Mouse (Mus musculus) ES-E14 (cell line): Measurements from ENCODE around the gene Cog4. TPM values are rescaled to one million over a fixed set of nuclear protein-coding genes. Genes with fewer than 3 reads are reported as not detected.

Experiments used
- DNase-seq: peaks from one replicate; pipeline ENCODE4 v3.0.0-alpha.2; 2013; ENCODE audit warnings: low read depth, low spot score
- H3K27ac ChIP-seq: 2 replicates; pipeline ENCODE4 v1.5.1; 2012; ENCODE audit warnings: low read depth, mild to moderate bottlenecking, low read length, moderate library complexity, mixed read lengths; ENCODE audit not compliant: poor library complexity, insufficient read depth, severe bottlenecking
- H3K36me3 ChIP-seq: 2 replicates; pipeline ENCODE4 v1.6.1; 2012; ENCODE audit warnings: mild to moderate bottlenecking, low read length, moderate library complexity, mixed read lengths; ENCODE audit not compliant: control insufficient read depth, poor library complexity, insufficient read depth, severe bottlenecking
- H3K4me1 ChIP-seq, 2 experiments: fragments of 150-350 bp in 1 of 2; sonication (generic) in 1 of 2; 2 replicates each; pipeline ENCODE4 v1.6.1; 2012; ENCODE audit warnings: low read length in 2 of 2, mild to moderate bottlenecking in 1 of 2, mixed read lengths in 1 of 2; ENCODE audit not compliant: control insufficient read depth in 2 of 2, insufficient read depth in 2 of 2, poor library complexity in 1 of 2
- H3K4me3 ChIP-seq, 2 experiments: fragments of 150-350 bp in 1 of 2; sonication (generic) in 1 of 2; 2 replicates each; pipeline ENCODE4 v1.5.1; 2012; ENCODE audit warnings: low read length in 2 of 2, low read depth in 1 of 2, mild to moderate bottlenecking in 1 of 2, mixed read lengths in 1 of 2; ENCODE audit not compliant: insufficient read depth in 1 of 2, poor library complexity in 1 of 2, severe bottlenecking in 1 of 2
- H3K9ac ChIP-seq: 2 replicates; pipeline ENCODE4 v1.6.1; 2012; ENCODE audit warnings: low read depth, mild to moderate bottlenecking, low read length, mixed read lengths; ENCODE audit not compliant: poor library complexity, insufficient read depth, severe bottlenecking
- H3K9me3 ChIP-seq: fragments of 150-350 bp; sonication (generic); 2 replicates; pipeline ENCODE4 v1.6.1; 2012; ENCODE audit warnings: low read depth, mild to moderate bottlenecking, low read length; ENCODE audit not compliant: control insufficient read depth, insufficient read depth
- CHD2 ChIP-seq: IDR thresholded peaks from 2 replicates; pipeline ENCODE4 v1.6.1; 2014; ENCODE audit warnings: mild to moderate bottlenecking, low read depth, low read length, inconsistent platforms
- HCFC1 ChIP-seq: IDR thresholded peaks from 2 replicates; pipeline ENCODE4 v1.6.1; 2012; ENCODE audit warnings: low read length, inconsistent platforms, borderline replicate concordance; ENCODE audit not compliant: insufficient read depth
- MAFK ChIP-seq: IDR thresholded peaks from 2 replicates; pipeline ENCODE4 v1.6.1; 2014; ENCODE audit warnings: mild to moderate bottlenecking, low read depth, low read length, inconsistent platforms; ENCODE audit not compliant: insufficient read depth
- ZC3H11A ChIP-seq: IDR thresholded peaks from 2 replicates; pipeline ENCODE4 v1.6.1; 2012; ENCODE audit warnings: low read depth, mild to moderate bottlenecking, inconsistent platforms, low read length, borderline replicate concordance
- ZNF384 ChIP-seq: IDR thresholded peaks from 2 replicates; pipeline ENCODE4 v1.6.1; 2012; ENCODE audit warnings: low read depth, low read length, inconsistent platforms
- in situ Hi-C, 2 experiments: fragments of 600-800 bp; cut with MboI; formaldehyde crosslinking; loops; one replicate each; pipeline ENCODE4 v1.15.1; 2025; ENCODE audit warnings: low sequenced_read_pairs in 2 of 2, inconsistent platforms in 1 of 2; ENCODE audit not compliant: unreplicated experiment in 2 of 2
- total RNA-seq: library from RNA; depleted of rRNA; stranded (reverse); fragments of 300-350 nt; gene quantifications from 2 replicates; pipeline ENCODE4 v1.2.3, GENCODE M21; 2012

Cog4 gene
- total RNA-seq, 1 experiment, result 64.7 TPM

GRCm38 (mm10) chr8:110812349-110813080 is 33.9 kb upstream of the Cog4 start:
- peaks cover 72% of the 10 kb centered on the region for H3K36me3 ChIP-seq
- no peak for DNase-seq
- in situ Hi-C loops, result loop anchor here in 1 of 2 experiments (10.0 kb wide), 1 partner anchor 472 kb away; no protein-coding TSS in a partner anchor

GRCm38 (mm10) chr8:110813081-110813812 is 33.2 kb upstream of the Cog4 start:
- no peak overlapping the region for H3K27ac ChIP-seq
- H3K36me3 ChIP-seq, result peaks cover 77% of the 10 kb centered on the region
- TF ChIP-seq ZC3H11A (no peak), ZNF384 (no peak), HCFC1 (no peak), CHD2 (no peak), MAFK (no peak)
- peaks cover 0 to 7% of the 10 kb centered on the region in 2 experiments; a peak in 2 of 4 replicates for H3K4me1 ChIP-seq
- no peak overlapping the region for H3K4me3 ChIP-seq
- H3K9ac ChIP-seq, result no peak overlapping the region
- no peak for DNase-seq
- H3K9me3 ChIP-seq, result no peaks in the 10 kb centered on the region
- in situ Hi-C loops, result loop anchor here in 1 of 2 experiments (10.0 kb wide), 1 partner anchor 472 kb away; no protein-coding TSS in a partner anchor

More at GRCm38 (mm10) chr8:110812349-110813080, 33.9 kb upstream of the Cog4 start:
- no peak for TF ChIP-seq ZNF384
- no peak for TF ChIP-seq MAFK
- TF ChIP-seq ZC3H11A, result no peak
- TF ChIP-seq CHD2, result no peak
- TF ChIP-seq HCFC1, result no peak
- H3K4me3 ChIP-seq, result no peak overlapping the region
- H3K27ac ChIP-seq, result no peak overlapping the region
- H3K4me1 ChIP-seq, result peaks cover 0 to 7% of the 10 kb centered on the region in 2 experiments; a peak in 2 of 4 replicates
- no peak overlapping the region for H3K9ac ChIP-seq
- H3K9me3 ChIP-seq, result no peaks in the 10 kb centered on the region

- H3K9me3 ChIP-seq, result no peaks in the 10 kb centered on the region
- in situ Hi-C loops, result loop anchor here in 1 of 2 experiments (10.0 kb wide), 1 partner anchor 469 kb away; no protein-coding TSS in a partner anchor
- DNase-seq, result no peak
Measured at GRCm38 (mm10) chr8:110815308-110815707, 31.1 kb upstream of the Cog4 start.

DNA sequence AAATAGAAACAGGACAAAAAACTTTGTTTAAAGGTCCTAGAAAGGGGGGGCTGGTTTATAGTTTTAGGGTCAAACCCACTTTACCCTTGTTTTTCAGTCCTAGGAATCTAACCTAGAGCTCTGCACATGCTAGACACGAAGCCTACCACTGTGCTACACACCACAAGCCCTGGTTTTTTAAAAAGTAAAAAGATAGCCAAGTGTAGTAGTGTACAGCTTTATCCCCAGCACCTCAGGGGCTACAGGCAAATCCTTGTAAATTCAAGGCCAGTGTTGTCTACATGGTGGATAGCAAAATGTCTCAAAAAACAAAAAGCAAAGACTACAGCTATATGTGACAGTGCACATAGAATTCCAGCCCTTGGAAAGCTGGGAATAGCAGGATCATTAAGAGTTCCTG is 29.4 kb upstream of the Cog4 start:
- DNase-seq, result no peak
- H3K9me3 ChIP-seq, result no peaks in the 10 kb centered on the region
- no peaks in the 10 kb centered on the region for H3K4me1 ChIP-seq
- H3K9ac ChIP-seq, result no peak overlapping the region
- no peak for TF ChIP-seq ZC3H11A
- no peak for TF ChIP-seq HCFC1
- TF ChIP-seq MAFK, result no peak
- no peak for TF ChIP-seq ZNF384
- no peak for TF ChIP-seq CHD2
- H3K4me3 ChIP-seq, result no peak overlapping the region
- peaks cover 79% of the 10 kb centered on the region for H3K36me3 ChIP-seq
- in situ Hi-C loops, result loop anchor here in 1 of 2 experiments (10.0 kb wide), 1 partner anchor 468 kb away; no protein-coding TSS in a partner anchor
- H3K27ac ChIP-seq, result no peak overlapping the region

More at GRCm38 (mm10) chr8:110815308-110815707, 31.1 kb upstream of the Cog4 start:
- Histone ChIP-seq H3K4me3 (no peak overlapping the region), H3K27ac (no peak overlapping the region), H3K36me3 (peaks cover 80% of the 10 kb centered on the region), H3K4me1 (no peaks in the 10 kb centered on the region; a peak in 1 of 4 replicates), H3K9ac (no peak overlapping the region)
- TF ChIP-seq ZNF384, result no peak
- TF ChIP-seq CHD2, result no peak
- TF ChIP-seq MAFK, result no peak
